Mouse (Mus musculus): ENCODE measurements around the gene Cpne5.
A peak's percentile ranks its signal among the peaks of the same experiment; 100 is the strongest.

DNA sequence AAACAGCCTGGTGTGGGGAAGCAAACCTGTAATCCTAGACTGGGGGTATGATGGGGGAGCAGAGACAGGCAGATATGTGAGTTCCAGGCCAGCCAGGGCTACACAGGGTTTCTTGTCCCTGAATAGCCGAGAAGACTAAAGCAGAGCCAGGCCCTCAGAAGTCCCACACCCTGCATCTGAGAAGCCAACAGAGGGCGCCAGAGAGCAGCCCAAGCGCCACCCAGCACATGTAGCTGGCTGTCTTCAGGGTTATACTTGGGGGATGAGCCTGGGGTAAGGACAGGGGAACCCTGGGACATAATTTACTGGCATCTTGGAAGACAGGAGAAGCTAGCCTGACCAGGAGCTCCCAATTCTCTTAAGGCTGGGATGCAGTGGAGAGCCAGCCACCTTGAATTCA is 21.5 kb upstream of the Cpne5 start:
- TF ChIP-seq CTCF (IDR thresholded peaks at IDR 0.05; ENCODE audit: low read depth) (peak; percentile 94), EP300 (IDR thresholded peaks at IDR 0.05; ENCODE audit: low read depth) (no peak)
